Comparison of ENCODE assay signal across 9 mouse cellular contexts in the genomic region with DNA sequence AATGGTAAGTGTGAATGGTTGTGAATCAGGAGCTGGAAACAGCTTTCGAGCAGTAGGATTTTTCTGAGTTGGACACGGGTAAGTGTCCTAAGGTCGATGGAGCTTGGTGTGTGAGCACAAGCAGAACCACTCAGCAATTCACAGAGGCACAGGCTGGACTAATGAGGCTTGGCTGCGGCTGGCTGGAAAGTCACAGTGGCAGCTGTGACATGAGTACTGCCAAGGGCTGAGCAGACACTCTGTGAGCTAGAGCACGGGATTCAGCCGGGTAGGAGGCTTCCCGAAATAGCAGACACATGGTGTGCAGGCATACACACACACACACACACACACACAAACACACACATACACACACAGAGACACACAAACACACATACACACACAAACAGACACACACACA.
DNase-seq lines count a peak whose midpoint lies in the region; ATAC-seq and TF ChIP-seq lines count a peak whose summit lies in the region.
"Had no signal": no experiment of that assay in that cellular context is flagged by ENCODE, and none has a peak within 500 bp of the region (broad histone marks: within the 10 kb centered on the region; RNA-seq: fewer than 3 reads in every experiment).

No protein-coding gene starts in this region.

- intact Hi-C loops in gastrocnemius, postnatal 14 days (cut with DNase I; ENCODE audit: low total_unique reads): no loop called here

- H3K4me1 ChIP-seq in hindbrain, postnatal 0 days (ENCODE audit: insufficient read depth, low read length): peaks cover 9% of the 10 kb centered on the region
- no peaks in the 10 kb centered on the region for H3K4me1 ChIP-seq in intestine, embryonic 16.5 days (ENCODE audit: control insufficient read depth, insufficient read depth, low read length)
- H3K4me1 ChIP-seq: lung, embryonic 15.5 days had no signal

- peak; percentile 93 for ATAC-seq in hindbrain, postnatal 0 days
- no peak for ATAC-seq in intestine, embryonic 16.5 days

- no peak overlapping the region for H3K9ac ChIP-seq in hindbrain, postnatal 0 days (replicated peaks; ENCODE audit: low read length)
- no peak overlapping the region for H3K9ac ChIP-seq in intestine, embryonic 16.5 days (ENCODE audit: low read depth, low read length)
- H3K9ac ChIP-seq: lung, embryonic 15.5 days had no signal

- no peaks in the 10 kb centered on the region for H3K9me3 ChIP-seq in hindbrain, postnatal 0 days (ENCODE audit: low read length)
- H3K9me3 ChIP-seq in intestine, embryonic 16.5 days (ENCODE audit: control insufficient read depth, low read length): no peaks in the 10 kb centered on the region
- H3K9me3 ChIP-seq: lung, embryonic 15.5 days had no signal

- TF ChIP-seq CTCF in hindbrain, postnatal 0 days (IDR thresholded peaks at IDR 0.05; ENCODE audit: low read depth): no peak

- no peaks in the 10 kb centered on the region for H3K36me3 ChIP-seq in hindbrain, postnatal 0 days (ENCODE audit: insufficient read depth, low read length)
- no peaks in the 10 kb centered on the region for H3K36me3 ChIP-seq in intestine, embryonic 16.5 days (ENCODE audit: control insufficient read depth, insufficient read depth, low read length)
- H3K36me3 ChIP-seq: lung, embryonic 15.5 days had no signal

- WGBS in hindbrain, postnatal 0 days: 38% methylated on average over 7 of the region's 7 CpGs
- 65% methylated on average over 7 of the region's 7 CpGs for WGBS in intestine, embryonic 16.5 days

- peak; percentile 40 for DNase-seq in right cerebral cortex, postnatal 14 days
- DNase-seq in right cerebral cortex, postnatal 25 days: no peak
- DNase-seq in gastrocnemius, postnatal 14 days: peak; percentile 75
- DNase-seq in hindbrain, postnatal 0 days (ENCODE audit: low spot score): peak; percentile 86
- peak; percentile 45 for DNase-seq in right cerebral cortex, postnatal 4 days
- no peak for DNase-seq in spleen, postnatal 4 days (ENCODE audit: low spot score in 2 of 2)
- DNase-seq in thymus, postnatal 4 days: no peak

- no peaks in the 10 kb centered on the region for H3K27me3 ChIP-seq in hindbrain, postnatal 0 days (ENCODE audit: insufficient read depth, low read length)
- H3K27me3 ChIP-seq in intestine, embryonic 16.5 days (replicated peaks; ENCODE audit: control insufficient read depth, insufficient read depth, low read length): no peaks in the 10 kb centered on the region
- H3K27me3 ChIP-seq: lung, embryonic 15.5 days had no signal

- H3K4me3 ChIP-seq in hindbrain, postnatal 0 days (ENCODE audit: low read length): no peak overlapping the region
- H3K4me3 ChIP-seq in intestine, embryonic 16.5 days (ENCODE audit: low read length): no peak overlapping the region
- H3K4me3 ChIP-seq: lung, embryonic 15.5 days had no signal

- H3K27ac ChIP-seq in hindbrain, postnatal 0 days: peak overlapping the region; percentile 56
- H3K27ac ChIP-seq in intestine, embryonic 16.5 days (ENCODE audit: low read length): no peak overlapping the region
- H3K27ac ChIP-seq: lung, embryonic 15.5 days had no signal

- H3K4me2 ChIP-seq in hindbrain, postnatal 0 days (ENCODE audit: low read depth, low read length): no peak overlapping the region
- H3K4me2 ChIP-seq in intestine, embryonic 16.5 days (ENCODE audit: low read depth, low read length): no peak overlapping the region
- H3K4me2 ChIP-seq: lung, embryonic 15.5 days had no signal

Comparison
In these comparisons a context has a peak if more than half of its experiments do, and no peak if none do; other contexts are left out.
1. DNase-seq: peak in right cerebral cortex, postnatal 14 days (single experiment), gastrocnemius, postnatal 14 days (single experiment), hindbrain, postnatal 0 days (single experiment) and right cerebral cortex, postnatal 4 days (single experiment); none in right cerebral cortex, postnatal 25 days (single experiment), spleen, postnatal 4 days (0 of 2) and thymus, postnatal 4 days (single experiment).